Mouse (Mus musculus) kidney, adult 2 months (tissue): ENCODE measurements around the gene Rnf24. TPM values are rescaled to one million over a fixed set of nuclear protein-coding genes. Genes with fewer than 3 reads are reported as not detected.
A peak's percentile ranks its signal among the peaks of the same experiment; 100 is the strongest.
"Not testable (repeated sequence)": the region's sequence is repeated elsewhere in the genome, so short reads cannot be mapped to it uniquely, and the experiment has no call there.

Experiments used
- DNase-seq: peaks from one replicate; pipeline ENCODE4 v3.0.0; 2021
- H3K27ac ChIP-seq: fragments of 200-500 bp; 2 replicates; pipeline ENCODE4 v1.5.1; 2012; ENCODE audit warnings: low read depth, low read length, control low read depth, inconsistent platforms; ENCODE audit not compliant: insufficient read depth
- H3K27me3 ChIP-seq: fragments of 200-500 bp; replicated peaks from 2 replicates; pipeline ENCODE4 v1.6.1; 2012; ENCODE audit warnings: mild to moderate bottlenecking, moderate library complexity, low read length, inconsistent platforms; ENCODE audit not compliant: control insufficient read depth, insufficient read depth
- H3K36me3 ChIP-seq: fragments of 200-500 bp; 2 replicates; pipeline ENCODE4 v1.6.1; 2012; ENCODE audit warnings: mild to moderate bottlenecking, moderate library complexity, low read length, inconsistent platforms; ENCODE audit not compliant: control insufficient read depth, insufficient read depth
- H3K4me1 ChIP-seq: fragments of 200-500 bp; 2 replicates; pipeline ENCODE4 v1.6.1; 2011; ENCODE audit warnings: low read length; ENCODE audit not compliant: control insufficient read depth, insufficient read depth
- H3K4me3 ChIP-seq: fragments of 200-500 bp; 2 replicates; pipeline ENCODE4 v1.5.1; 2011; ENCODE audit warnings: mild to moderate bottlenecking, low read depth, low read length, control low read depth; ENCODE audit not compliant: insufficient read depth
- CTCF ChIP-seq: fragments of 200-500 bp; conservative IDR thresholded peaks from 2 replicates; pipeline ENCODE4 v1.5.1; 2011; ENCODE audit warnings: low read depth, mild to moderate bottlenecking, control low read depth, low read length, moderate library complexity, mixed read lengths; ENCODE audit not compliant: insufficient read depth, insufficient read length
- POLR2A ChIP-seq: fragments of 200-500 bp; IDR thresholded peaks from one replicate; pipeline ENCODE4 v1.6.1; 2011; ENCODE audit warnings: low read depth, low read length, control low read depth
- WGBS: fragments of 180-500 bp; shearing (Covaris S2); methylation state at CpG from one replicate; pipeline ENCODE4 v1.1.7; 2018; 5-methylcytosine and 5-hydroxymethylcytosine counted together
- polyA plus RNA-seq: library from polyadenylated mRNA; depleted of rRNA; stranded (reverse); fragments of >200 nt; gene quantifications from 2 replicates; pipeline ENCODE4 v1.2.3, GENCODE M21; 2012

Rnf24 gene
- polyA plus RNA-seq, 1 experiment, result 18.2 TPM

- TF ChIP-seq CTCF (no peak), POLR2A (no peak)
- H3K4me1 ChIP-seq, result peaks cover 3% of the 10 kb centered on the region; the same call in 1 of the 2 replicates
- WGBS, result 94% methylated on average over 2 of the region's 2 CpGs
- no peaks in the 10 kb centered on the region for H3K27me3 ChIP-seq
- H3K27ac ChIP-seq, result no peak overlapping the region
- no peak overlapping the region for H3K4me3 ChIP-seq
- no peak for DNase-seq
- no peaks in the 10 kb centered on the region; the same call in 1 of the 2 replicates for H3K36me3 ChIP-seq
Measured at GRCm38 (mm10) chr2:131316167-131316566, 36.5 kb downstream of the Rnf24 start.

DNA sequence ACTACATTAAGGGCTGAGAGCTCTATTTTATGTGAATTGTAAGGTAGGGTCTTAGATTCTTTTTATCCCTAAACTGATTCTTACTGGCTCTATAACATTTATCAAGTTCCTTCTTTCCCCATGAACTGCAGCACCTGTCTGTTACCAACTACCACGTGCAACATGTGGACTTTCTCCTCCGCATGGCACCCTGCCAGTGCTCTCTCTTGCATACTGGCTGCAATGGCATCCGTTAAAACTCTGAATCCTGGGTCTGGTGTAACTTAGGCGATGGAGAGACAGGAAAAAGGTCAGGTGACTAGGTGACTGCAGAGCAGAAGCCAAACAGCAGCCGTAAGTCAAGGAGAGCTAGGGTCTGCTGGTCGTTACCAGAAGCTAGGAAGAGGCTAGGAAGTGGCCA lies 43.4 kb downstream of the Rnf24 start:
- no peaks in the 10 kb centered on the region for H3K27me3 ChIP-seq
- H3K4me3 ChIP-seq, result no peak overlapping the region
- H3K27ac ChIP-seq, result no peak overlapping the region
- no peaks in the 10 kb centered on the region for H3K4me1 ChIP-seq
- 43% methylated on average over 6 of the region's 6 CpGs for WGBS
- H3K36me3 ChIP-seq, result no peaks in the 10 kb centered on the region; the same call in 1 of the 2 replicates
- no peak for TF ChIP-seq POLR2A
- TF ChIP-seq CTCF, result no peak
- DNase-seq, result peak; percentile 79

DNA sequence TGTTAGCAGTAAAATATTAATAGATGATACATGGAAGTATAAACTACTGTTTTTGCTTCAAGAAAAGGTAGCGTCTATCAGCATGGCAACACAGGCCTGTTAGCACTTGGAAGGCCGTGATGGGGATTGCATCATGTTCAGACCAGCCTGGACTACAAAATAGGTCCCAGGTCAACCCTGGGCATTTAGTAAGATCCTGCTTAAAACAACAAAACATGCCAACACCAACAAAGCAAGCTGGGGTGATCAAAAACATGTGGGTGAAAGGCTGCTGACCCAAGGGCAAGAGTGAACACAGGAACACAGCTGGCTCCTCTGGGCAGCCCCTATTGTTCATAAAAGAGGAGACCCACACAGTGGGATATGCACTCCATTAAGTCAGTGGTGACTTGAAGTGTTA lies 44.9 kb downstream of the Rnf24 start:
- DNase-seq, result no peak
- Histone ChIP-seq H3K36me3 (no peaks in the 10 kb centered on the region; the same call in 1 of the 2 replicates), H3K4me1 (no peaks in the 10 kb centered on the region), H3K27ac (no peak overlapping the region), H3K27me3 (no peaks in the 10 kb centered on the region), H3K4me3 (no peak overlapping the region)
- TF ChIP-seq CTCF (no peak), POLR2A (no peak)
- WGBS, result 84% methylated on average over 2 of the region's 2 CpGs

GRCm38 (mm10) chr2:131307391-131307790 lies 45.3 kb downstream of the Rnf24 start:
- no peak for TF ChIP-seq CTCF
- TF ChIP-seq POLR2A, result no peak
- Histone ChIP-seq H3K4me1 (no peaks in the 10 kb centered on the region), H3K27ac (no peak overlapping the region), H3K36me3 (no peaks in the 10 kb centered on the region; the same call in 1 of the 2 replicates), H3K4me3 (no peak overlapping the region), H3K27me3 (no peaks in the 10 kb centered on the region)
- no peak for DNase-seq
- 74% methylated on average over 5 of the region's 5 CpGs for WGBS

- not testable (repeated sequence) for H3K27me3 ChIP-seq, H3K27ac ChIP-seq, H3K36me3 ChIP-seq, H3K4me3 ChIP-seq, H3K4me1 ChIP-seq, DNase-seq
- 70% methylated on average over 1 of the region's 1 CpGs for WGBS
Measured at GRCm38 (mm10) chr2:131305226-131305625, 47.5 kb downstream of the Rnf24 start.

GRCm38 (mm10) chr2:131304497-131304896 lies 48.2 kb downstream of the Rnf24 start:
- Histone ChIP-seq H3K27me3 (no peaks in the 10 kb centered on the region), H3K4me3 (no peak overlapping the region), H3K27ac (no peak overlapping the region), H3K4me1 (no peaks in the 10 kb centered on the region), H3K36me3 (no peaks in the 10 kb centered on the region)
- no peak for DNase-seq
- WGBS, result 81% methylated on average over 9 of the region's 9 CpGs
- TF ChIP-seq CTCF (no peak), POLR2A (no peak)

DNA sequence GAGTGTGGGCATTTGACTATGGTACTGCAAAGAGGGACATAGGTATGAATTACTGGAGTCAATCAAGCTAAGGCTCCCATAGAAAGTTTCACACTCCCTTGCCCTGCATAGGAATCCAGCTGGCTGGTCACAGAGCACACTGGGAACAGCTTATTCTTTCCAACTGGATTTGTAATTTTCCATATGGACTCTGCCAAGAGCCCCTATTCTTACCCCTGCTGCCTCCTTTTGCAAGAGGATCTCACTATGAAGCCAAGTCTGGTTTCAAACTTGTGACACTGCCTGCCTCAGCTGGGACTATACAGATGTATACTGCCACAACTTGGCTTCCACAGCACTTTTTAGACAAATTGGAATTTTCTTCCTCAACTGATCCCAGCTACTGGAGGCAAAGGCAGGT lies 51.1 kb downstream of the Rnf24 start:
- no peaks in the 10 kb centered on the region for H3K4me1 ChIP-seq
- H3K36me3 ChIP-seq, result peaks cover 2% of the 10 kb centered on the region; the same call in 1 of the 2 replicates
- no peak overlapping the region for H3K4me3 ChIP-seq
- H3K27me3 ChIP-seq, result no peaks in the 10 kb centered on the region
- TF ChIP-seq POLR2A, result no peak
- TF ChIP-seq CTCF, result no peak
- H3K27ac ChIP-seq, result no peak overlapping the region
- no peak for DNase-seq

GRCm38 (mm10) chr2:131300485-131300884 lies 52.2 kb downstream of the Rnf24 start:
- no peak for TF ChIP-seq CTCF
- WGBS, result 78% methylated on average over 2 of the region's 2 CpGs
- H3K4me1 ChIP-seq, result no peaks in the 10 kb centered on the region
- no peaks in the 10 kb centered on the region for H3K27me3 ChIP-seq
- H3K4me3 ChIP-seq, result no peak overlapping the region
- no peak for DNase-seq
- H3K27ac ChIP-seq, result no peak overlapping the region
- peaks cover 3% of the 10 kb centered on the region for H3K36me3 ChIP-seq

- WGBS, result 80% methylated on average over 7 of the region's 7 CpGs
- H3K27me3 ChIP-seq, H3K4me3 ChIP-seq, H3K4me1 ChIP-seq, H3K27ac ChIP-seq, DNase-seq, H3K36me3 ChIP-seq: not testable (repeated sequence)
Measured at GRCm38 (mm10) chr2:131298674-131299073, 54.0 kb downstream of the Rnf24 start.
